Mouse (Mus musculus): ENCODE measurements around the gene Ncln. TPM values are rescaled to one million over a fixed set of nuclear protein-coding genes. Genes with fewer than 3 reads are reported as not detected.

Ncln gene
- polyA plus RNA-seq, 1 experiment from 2014 or later: 81.9 TPM

DNA sequence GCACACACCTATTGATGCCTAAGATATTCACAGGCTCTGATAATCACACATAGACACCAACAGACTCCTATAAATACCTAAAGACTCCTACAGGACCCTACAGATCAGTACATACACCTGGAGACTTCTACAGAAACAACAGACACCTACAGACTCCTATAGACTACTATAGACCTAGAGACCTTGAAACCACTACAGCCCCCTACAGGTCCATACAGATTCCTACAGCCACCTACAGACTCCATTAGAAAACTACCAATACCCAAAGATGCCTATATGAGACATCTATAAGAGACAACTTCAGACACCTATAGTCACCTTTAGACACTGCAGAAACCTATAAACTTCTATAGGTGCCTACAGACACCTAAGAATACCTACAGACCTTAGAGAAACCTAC, 55.2 kb downstream of the Ncln start:
- H3K4me2 ChIP-seq (replicated peaks): no peak overlapping the region
- H3K9me3 ChIP-seq: no peaks in the 10 kb centered on the region
- H3K27ac ChIP-seq: no peak overlapping the region
- H3K36me3 ChIP-seq: no peaks in the 10 kb centered on the region
- H3K9ac ChIP-seq: no peak overlapping the region
- no peak overlapping the region for H3K4me3 ChIP-seq
- no peaks in the 10 kb centered on the region for H3K27me3 ChIP-seq
- no peak for ATAC-seq (ENCODE audit: insufficient number of reproducible peaks, insufficient read depth, low FRiP score, low TSS enrichment)
- H3K4me1 ChIP-seq: no peaks in the 10 kb centered on the region

Small RNA genes lying within 50 kb of the gene (microRNA-seq; reads per million reads assigned to microRNA genes)
- gene Gm25595: not detected

Other genes starting within 250 kb of the Ncln start
- gene Matk, start 243.5 kb downstream of the Ncln start, polyA plus RNA-seq (2016; fragmentation: Nextera tagmentation; extraction: Ambion mirVana): 5.6 and 7.2 TPM in 2 replicates
- 194 and 205 TPM in 2 replicates for gene Mrpl54, start 229.5 kb downstream of the Ncln start, polyA plus RNA-seq (2016; fragmentation: Nextera tagmentation; extraction: Ambion mirVana)
- 53.9 and 55.4 TPM in 2 replicates for gene Apba3, start 229.4 kb downstream of the Ncln start, polyA plus RNA-seq (2016; fragmentation: Nextera tagmentation; extraction: Ambion mirVana)
- gene Tjp3, start 204.8 kb downstream of the Ncln start, polyA plus RNA-seq (2016; fragmentation: Nextera tagmentation; extraction: Ambion mirVana): 4.5 and 6.4 TPM in 2 replicates
- 70.1 and 75.3 TPM in 2 replicates for gene Pip5k1c, start 203.4 kb downstream of the Ncln start, polyA plus RNA-seq (2016; fragmentation: Nextera tagmentation; extraction: Ambion mirVana)
- 61.0 and 62.2 TPM in 2 replicates for gene Cactin, start 175.3 kb downstream of the Ncln start, polyA plus RNA-seq (2016; fragmentation: Nextera tagmentation; extraction: Ambion mirVana)
- gene Tbxa2r, start 167.7 kb downstream of the Ncln start, polyA plus RNA-seq (2016; fragmentation: Nextera tagmentation; extraction: Ambion mirVana): 2.8 and 3.1 TPM in 2 replicates
- gene Gipc3, start 153.1 kb downstream of the Ncln start, polyA plus RNA-seq (2016; fragmentation: Nextera tagmentation; extraction: Ambion mirVana): not detected in 2 replicates
- gene Hmg20b, start 145.9 kb downstream of the Ncln start, polyA plus RNA-seq (2016; fragmentation: Nextera tagmentation; extraction: Ambion mirVana): 130 and 132 TPM in 2 replicates
- 13.9 and 14.5 TPM in 2 replicates for gene Mfsd12, start 138.9 kb downstream of the Ncln start, polyA plus RNA-seq (2016; fragmentation: Nextera tagmentation; extraction: Ambion mirVana)
- 0.73 and 0.82 TPM in 2 replicates for gene 4930404N11Rik, start 130.6 kb downstream of the Ncln start, polyA plus RNA-seq (2016; fragmentation: Nextera tagmentation; extraction: Ambion mirVana)
- 140 and 143 TPM in 2 replicates for gene Fzr1, start 117.9 kb downstream of the Ncln start, polyA plus RNA-seq (2016; fragmentation: Nextera tagmentation; extraction: Ambion mirVana)
- gene Dohh, start 112.0 kb downstream of the Ncln start, polyA plus RNA-seq (2016; fragmentation: Nextera tagmentation; extraction: Ambion mirVana): 73.6 and 77.0 TPM in 2 replicates
- gene Gm48551, start 111.9 kb downstream of the Ncln start, polyA plus RNA-seq (2016; fragmentation: Nextera tagmentation; extraction: Ambion mirVana): 2.9 and 4.1 TPM in 2 replicates
- gene Gm48552, start 107.4 kb downstream of the Ncln start, polyA plus RNA-seq (2016; fragmentation: Nextera tagmentation; extraction: Ambion mirVana): 2.0 and 3.8 TPM in 2 replicates
- gene Smim24, start 103.3 kb downstream of the Ncln start, polyA plus RNA-seq (2016; fragmentation: Nextera tagmentation; extraction: Ambion mirVana): 3.1 and 3.4 TPM in 2 replicates
- gene Nfic, start 40.8 kb downstream of the Ncln start, polyA plus RNA-seq (2016; fragmentation: Nextera tagmentation; extraction: Ambion mirVana): 46.2 and 50.8 TPM in 2 replicates
- 2.7 and 3.6 TPM in 2 replicates for gene Celf5, start 13.7 kb downstream of the Ncln start, polyA plus RNA-seq (2016; fragmentation: Nextera tagmentation; extraction: Ambion mirVana)
- 0.22 and 0.58 TPM in 2 replicates for gene S1pr4, start 3.7 kb upstream of the Ncln start, polyA plus RNA-seq (2016; fragmentation: Nextera tagmentation; extraction: Ambion mirVana)
- gene Gna15, start 27.8 kb upstream of the Ncln start, polyA plus RNA-seq (2016; fragmentation: Nextera tagmentation; extraction: Ambion mirVana): 0.86 and 0.97 TPM in 2 replicates
- gene Gna11, start 48.8 kb upstream of the Ncln start, polyA plus RNA-seq (2016; fragmentation: Nextera tagmentation; extraction: Ambion mirVana): 82.7 and 83.5 TPM in 2 replicates
- 523 and 554 TPM in 2 replicates for gene Aes, start 63.1 kb upstream of the Ncln start, polyA plus RNA-seq (2016; fragmentation: Nextera tagmentation; extraction: Ambion mirVana)
- gene Tle2, start 78.2 kb upstream of the Ncln start, polyA plus RNA-seq (2016; fragmentation: Nextera tagmentation; extraction: Ambion mirVana): 59.2 and 71.1 TPM in 2 replicates
- gene Tle6, start 104.7 kb upstream of the Ncln start, polyA plus RNA-seq (2016; fragmentation: Nextera tagmentation; extraction: Ambion mirVana): 14.4 and 16.2 TPM in 2 replicates
- 1.6 and 1.7 TPM in 2 replicates for gene BC025920, start 109.9 kb upstream of the Ncln start, polyA plus RNA-seq (2016; fragmentation: Nextera tagmentation; extraction: Ambion mirVana)
- gene Sirt6, start 131.4 kb upstream of the Ncln start, polyA plus RNA-seq (2016; fragmentation: Nextera tagmentation; extraction: Ambion mirVana): 55.1 and 55.5 TPM in 2 replicates
- 12.2 and 13.5 TPM in 2 replicates for gene Ankrd24, start 132.1 kb upstream of the Ncln start, polyA plus RNA-seq (2016; fragmentation: Nextera tagmentation; extraction: Ambion mirVana)
- 6.1 and 6.3 TPM in 2 replicates for gene Gm10778, start 152.7 kb upstream of the Ncln start, polyA plus RNA-seq (2016; fragmentation: Nextera tagmentation; extraction: Ambion mirVana)
- gene Zfp433, start 208.4 kb upstream of the Ncln start, polyA plus RNA-seq (2016; fragmentation: Nextera tagmentation; extraction: Ambion mirVana): 16.5 and 17.9 TPM in 2 replicates